ENCODE assay signal across 20 mouse cellular contexts in the genomic region with DNA sequence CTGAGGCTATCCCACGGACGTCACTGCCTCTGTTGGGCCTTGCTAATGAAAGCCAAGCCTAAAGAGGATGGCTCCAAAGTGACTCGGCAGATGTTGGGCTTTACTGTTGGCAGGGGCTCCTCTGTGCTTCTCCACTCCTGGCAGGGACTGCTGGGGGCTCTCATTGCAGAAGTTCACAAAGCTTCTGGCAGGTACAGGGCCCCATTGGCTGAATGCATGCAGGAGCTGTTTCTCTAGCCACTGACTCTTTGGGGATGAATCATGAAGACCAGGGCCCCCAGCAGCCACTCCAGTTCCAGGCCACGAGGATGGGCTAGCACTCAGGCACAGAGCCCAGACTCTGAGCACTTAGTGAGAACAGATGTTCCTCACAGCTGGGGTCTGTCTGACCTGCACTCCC. TPM values are rescaled to one million over a fixed set of nuclear protein-coding genes. Genes with fewer than 3 reads are reported as not detected.
"Had no signal": no experiment of that assay in that cellular context is flagged by ENCODE, and none has a peak within 500 bp of the region (broad histone marks: within the 10 kb centered on the region; RNA-seq: fewer than 3 reads in every experiment).

No protein-coding gene starts in this region.

- H3K4me2 ChIP-seq: kidney, embryonic 15.5 days; limb, embryonic 12.5 days; liver, embryonic 11.5 days; liver, embryonic 15.5 days; neural tube, embryonic 12.5 days had no signal

- ATAC-seq: lung, postnatal 0 days had no signal

- H3K27me3 ChIP-seq: kidney, embryonic 15.5 days had no signal

- H3K9me3 ChIP-seq: kidney, embryonic 15.5 days; limb, embryonic 12.5 days; liver, embryonic 15.5 days; neural tube, embryonic 12.5 days had no signal

- H3K4me3 ChIP-seq: kidney, embryonic 15.5 days; limb, embryonic 12.5 days; liver, embryonic 15.5 days; neural tube, embryonic 12.5 days had no signal

- H3K4me1 ChIP-seq: kidney, embryonic 15.5 days; limb, embryonic 12.5 days; liver, embryonic 15.5 days; neural tube, embryonic 12.5 days had no signal

- DNase-seq: kidney, postnatal 14 days; lung, adult 2 months; lung, postnatal 36 days; midbrain, embryonic 14.5 days; right cerebral cortex, postnatal 4 days; spleen, adult 18-20 months; thymus, adult 18-20 months; thymus, postnatal 14 days had no signal

- H3K9ac ChIP-seq: kidney, embryonic 15.5 days; limb, embryonic 12.5 days; liver, embryonic 15.5 days; neural tube, embryonic 12.5 days had no signal

- H3K36me3 ChIP-seq: kidney, embryonic 15.5 days; limb, embryonic 12.5 days; liver, embryonic 15.5 days; neural tube, embryonic 12.5 days had no signal

- H3K27ac ChIP-seq: kidney, embryonic 15.5 days; limb, embryonic 12.5 days; liver, embryonic 15.5 days; neural tube, embryonic 12.5 days had no signal

RNA-seq across cellular contexts. Expression of gene Ccdc27, which starts 15.2 kb away (rescaled TPM):
- total RNA-seq: left cerebral cortex, postnatal 25 days; megakaryocyte progenitor cell, adult 5-6 weeks; monocyte, adult 5-6 weeks; neutrophil, adult 5-6 weeks had no signal
- polyA plus RNA-seq: large intestine, adult 2 months; limb, embryonic 12.5 days; lung, adult 2 months; lung, postnatal 0 days; midbrain, embryonic 14.5 days; neural tube, embryonic 12.5 days; stomach, embryonic 14.5 days had no signal
